Mouse (Mus musculus) liver, embryonic 13.5 days (tissue): ENCODE measurements around the gene Sin3b. TPM values are rescaled to one million over a fixed set of nuclear protein-coding genes. Genes with fewer than 3 reads are reported as not detected.

Experiments used
- ATAC-seq: fragments of 200-750 bp; cut with Nextera tagmentation; 2 replicates; pipeline ENCODE4 v1.8.0; 2017; ENCODE audit warnings: low read depth, mild to moderate bottlenecking, moderate number of reproducible peaks, moderate library complexity
- DNase-seq: peaks from one replicate; pipeline ENCODE4 v3.0.0; 2022
- H3K27ac ChIP-seq: fragments of 300-500 bp; sonication (generic); 2 replicates; pipeline ENCODE4 v1.5.1; 2015; ENCODE audit warnings: moderate library complexity, mild to moderate bottlenecking, inconsistent platforms
- H3K27me3 ChIP-seq: fragments of 300-500 bp; sonication (generic); 2 replicates; pipeline ENCODE4 v1.6.1; 2015; ENCODE audit warnings: mild to moderate bottlenecking, inconsistent platforms
- H3K36me3 ChIP-seq: fragments of 300-500 bp; sonication (generic); 2 replicates; pipeline ENCODE4 v1.6.1; 2015; ENCODE audit warnings: mild to moderate bottlenecking, inconsistent platforms
- H3K4me1 ChIP-seq: fragments of 300-500 bp; sonication (generic); replicated peaks from 2 replicates; pipeline ENCODE4 v1.6.1; 2015; ENCODE audit warnings: inconsistent platforms
- H3K4me2 ChIP-seq: fragments of 300-500 bp; sonication (generic); 2 replicates; pipeline ENCODE4 v1.6.1; 2015; ENCODE audit warnings: inconsistent platforms, mild to moderate bottlenecking, moderate library complexity
- H3K4me3 ChIP-seq: fragments of 300-500 bp; sonication (generic); replicated peaks from 2 replicates; pipeline ENCODE4 v1.5.1; 2015; ENCODE audit warnings: mild to moderate bottlenecking, inconsistent platforms
- H3K9ac ChIP-seq: fragments of 300-500 bp; sonication (generic); 2 replicates; pipeline ENCODE4 v1.6.1; 2015; ENCODE audit warnings: mild to moderate bottlenecking, inconsistent platforms
- H3K9me3 ChIP-seq: fragments of 300-500 bp; sonication (generic); replicated peaks from 2 replicates; pipeline ENCODE4 v1.6.1; 2016; ENCODE audit warnings: inconsistent platforms
- WGBS: fragments of 180-500 bp; shearing (Covaris S2); methylation state at CpG from one replicate; pipeline ENCODE4 v1.1.7; 2015; ENCODE audit not compliant: insufficient replicate concordance; 5-methylcytosine and 5-hydroxymethylcytosine counted together
- polyA plus RNA-seq: library from polyadenylated mRNA; unstranded; fragments of >200 nt; fragmentation: Nextera tagmentation; extraction: Ambion mirVana; gene quantifications from 2 replicates; pipeline ENCODE4 v1.2.1, GENCODE M21; 2015

Gene Sin3b
- polyA plus RNA-seq, 1 experiment from 2014 or later, result 68.0 TPM

DNA sequence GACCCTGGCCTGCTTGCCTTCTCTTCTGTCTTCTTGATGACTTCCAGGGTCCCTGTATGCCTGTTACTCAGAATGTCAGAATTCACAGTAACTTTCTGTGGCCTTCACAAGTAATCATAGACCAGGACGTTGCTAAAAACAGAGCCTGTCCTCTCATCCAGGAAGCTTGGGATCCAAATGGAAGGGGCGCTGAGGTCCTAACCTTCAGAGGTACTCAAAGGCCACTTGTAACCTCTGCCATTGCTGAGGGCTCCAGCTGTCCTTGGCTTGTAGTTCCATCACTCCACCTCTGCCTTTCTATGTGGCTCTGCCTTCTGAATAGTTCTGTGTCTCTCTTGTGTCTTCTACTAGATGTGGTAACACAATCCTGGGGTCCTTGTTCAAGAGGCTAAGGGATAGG, 30.7 kb downstream of the Sin3b start:
- H3K4me2 ChIP-seq, result no peak overlapping the region
- no peak overlapping the region for H3K27ac ChIP-seq
- no peaks in the 10 kb centered on the region for H3K4me1 ChIP-seq
- H3K27me3 ChIP-seq, result no peaks in the 10 kb centered on the region
- 72% methylated on average over 2 of the region's 2 CpGs for WGBS
- H3K4me3 ChIP-seq, result no peak overlapping the region
- ATAC-seq (no peak), DNase-seq (no peak)
- no peaks in the 10 kb centered on the region for H3K9me3 ChIP-seq
- peaks cover 91% of the 10 kb centered on the region for H3K36me3 ChIP-seq
- H3K9ac ChIP-seq, result no peak overlapping the region

DNA sequence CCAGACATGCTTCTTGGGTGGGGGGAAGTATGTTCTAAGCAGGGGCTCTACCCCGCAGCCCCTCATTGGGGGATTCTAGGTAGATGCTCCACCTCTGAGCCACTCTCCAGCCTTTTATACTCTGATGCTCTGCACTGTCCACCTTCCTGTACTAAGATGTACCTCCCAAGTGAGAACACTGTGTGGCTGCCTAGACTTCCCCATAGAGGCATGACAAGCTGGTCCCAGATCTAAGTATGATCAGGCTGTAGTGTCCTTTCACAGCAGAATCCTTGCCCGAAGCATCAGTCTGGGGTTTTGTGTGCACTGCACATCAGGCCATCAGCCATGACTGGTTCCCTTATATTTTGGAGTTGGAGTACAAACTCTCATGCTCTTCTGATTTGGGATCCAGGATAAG, 32.9 kb downstream of the Sin3b start:
- Histone ChIP-seq H3K4me2 (no peak overlapping the region), H3K9ac (no peak overlapping the region), H3K4me1 (no peaks in the 10 kb centered on the region), H3K36me3 (peaks cover 70% of the 10 kb centered on the region), H3K27me3 (no peaks in the 10 kb centered on the region), H3K4me3 (no peak overlapping the region), H3K27ac (no peak overlapping the region), H3K9me3 (no peaks in the 10 kb centered on the region)
- DNase-seq (no peak), ATAC-seq (no peak)
- WGBS, result 84% methylated on average over 2 of the region's 2 CpGs

DNA sequence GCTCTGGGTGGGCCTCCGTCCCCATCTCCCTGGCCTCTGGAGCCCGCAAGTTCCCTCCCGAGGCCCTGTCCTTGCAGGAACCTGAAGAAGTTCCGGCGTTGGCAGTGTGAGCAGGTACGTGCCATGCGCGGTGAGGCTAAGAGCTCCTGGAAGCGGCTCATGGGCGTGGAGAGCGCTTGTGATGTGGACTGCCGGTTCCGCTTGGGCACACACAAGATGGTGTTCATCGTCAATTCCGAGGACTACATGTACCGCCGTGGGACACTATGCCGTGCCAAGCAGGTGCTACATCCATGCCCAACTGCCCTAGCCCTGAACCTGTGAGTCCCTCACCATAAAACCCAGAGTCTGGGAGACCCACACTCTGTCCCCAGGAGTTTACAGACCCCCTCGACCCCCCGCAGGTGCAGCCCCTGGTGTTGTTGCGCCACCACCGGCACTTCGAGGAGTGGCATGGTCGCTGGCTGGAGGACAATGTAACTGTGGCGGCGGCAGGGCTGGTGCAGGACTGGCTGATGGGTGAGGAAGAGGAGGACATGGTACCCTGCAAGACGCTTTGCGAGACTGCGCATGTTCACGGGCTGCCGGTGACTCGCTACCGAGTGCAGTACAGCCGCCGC, 33.8 kb downstream of the Sin3b start:
- Histone ChIP-seq H3K9ac (no peak overlapping the region), H3K36me3 (peaks cover 62% of the 10 kb centered on the region), H3K4me2 (no peak overlapping the region), H3K27ac (no peak overlapping the region), H3K9me3 (no peaks in the 10 kb centered on the region), H3K4me3 (no peak overlapping the region), H3K27me3 (no peaks in the 10 kb centered on the region), H3K4me1 (no peaks in the 10 kb centered on the region)
- WGBS, result 91% methylated on average over 35 of the region's 35 CpGs
- ATAC-seq (no peak), DNase-seq (no peak)

DNA sequence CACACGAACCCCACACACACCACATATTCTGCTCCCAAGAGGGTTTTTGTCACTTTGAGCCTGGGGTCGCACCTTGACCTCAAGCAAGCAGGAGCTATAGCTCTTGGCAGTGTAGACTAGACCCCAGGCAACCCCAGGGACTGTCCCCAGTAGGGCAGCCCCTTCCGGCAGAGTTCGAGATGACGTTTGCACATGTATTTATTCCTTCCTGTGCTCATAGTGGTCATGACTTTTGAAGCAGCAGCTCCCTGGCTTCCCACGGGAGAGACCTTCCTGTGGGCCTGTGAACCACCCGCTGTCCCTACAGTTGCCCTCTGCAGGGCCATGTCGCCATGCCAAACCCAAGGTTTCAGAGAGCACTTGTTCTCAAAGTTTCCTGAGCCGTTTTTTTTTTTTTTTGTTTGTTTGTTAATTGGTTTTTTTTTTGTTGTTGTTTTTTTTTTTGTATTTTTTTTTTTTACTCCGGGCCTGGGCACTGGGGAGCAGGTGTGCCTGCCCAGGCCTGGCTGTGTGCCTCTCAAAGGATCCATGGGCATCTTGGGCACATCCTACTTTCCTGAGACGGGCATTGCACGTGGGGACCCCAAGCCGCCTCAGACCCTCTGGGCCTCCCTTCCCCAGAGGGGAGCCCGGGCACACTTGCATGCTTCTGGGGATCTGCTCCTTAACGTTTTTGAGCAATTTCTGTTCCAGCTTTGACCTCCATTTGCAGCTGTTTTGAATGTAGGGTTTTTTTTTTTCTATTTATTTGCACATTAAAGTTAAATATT, 34.5 kb downstream of the Sin3b start:
- H3K27me3 ChIP-seq, result no peaks in the 10 kb centered on the region
- peaks cover 55% of the 10 kb centered on the region for H3K36me3 ChIP-seq
- DNase-seq (no peak), ATAC-seq (no peak)
- no peak overlapping the region for H3K27ac ChIP-seq
- H3K4me3 ChIP-seq, result no peak overlapping the region
- no peak overlapping the region for H3K4me2 ChIP-seq
- 79% methylated on average over 15 of the region's 15 CpGs for WGBS
- H3K9ac ChIP-seq, result no peak overlapping the region
- no peaks in the 10 kb centered on the region for H3K9me3 ChIP-seq
- H3K4me1 ChIP-seq, result no peaks in the 10 kb centered on the region

DNA sequence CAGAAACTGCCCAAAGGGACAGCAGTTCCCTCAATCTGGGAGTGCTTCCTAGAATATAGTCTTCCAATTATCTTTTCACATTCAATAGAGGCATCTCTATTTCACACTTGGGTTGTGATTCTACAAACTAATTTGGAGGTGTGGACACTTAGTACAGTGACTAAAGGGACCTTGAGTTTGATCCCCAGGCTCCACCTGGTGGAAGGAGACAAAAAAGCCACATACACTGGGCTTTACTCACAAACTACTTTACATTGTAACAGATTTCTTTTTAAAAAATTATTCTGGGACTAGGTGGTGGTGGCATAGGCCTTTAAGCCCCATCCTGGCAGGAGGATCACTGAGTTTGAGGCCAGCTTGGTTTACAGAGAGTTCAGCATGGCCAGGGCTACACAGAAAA, 35.2 kb downstream of the Sin3b start:
- Histone ChIP-seq H3K4me3 (no peak overlapping the region), H3K27me3 (no peaks in the 10 kb centered on the region), H3K4me1 (no peaks in the 10 kb centered on the region), H3K9me3 (no peaks in the 10 kb centered on the region), H3K27ac (no peak overlapping the region), H3K9ac (no peak overlapping the region), H3K36me3 (peaks cover 48% of the 10 kb centered on the region), H3K4me2 (no peak overlapping the region)
- DNase-seq (no peak), ATAC-seq (no peak)

DNA sequence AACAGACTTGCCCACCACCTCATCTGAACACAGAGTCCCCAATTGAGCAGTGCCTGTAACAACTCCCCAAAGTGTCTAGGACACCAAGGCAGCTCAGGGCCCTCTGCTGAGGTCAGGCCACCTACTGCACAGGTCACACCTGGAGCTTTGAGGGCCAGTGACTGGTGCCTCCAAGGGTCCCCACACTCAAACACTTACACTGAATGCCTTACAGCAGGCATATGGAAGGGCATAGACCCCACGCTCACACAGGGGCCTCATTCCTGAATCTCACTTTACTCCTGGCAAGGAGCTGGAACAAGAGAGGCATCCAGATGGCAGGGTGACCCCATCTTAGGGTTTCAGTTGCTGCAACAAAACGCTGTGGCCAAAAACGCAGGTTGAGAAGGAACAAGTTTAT, 37.1 kb downstream of the Sin3b start:
- Histone ChIP-seq H3K4me1 (no peaks in the 10 kb centered on the region), H3K27me3 (no peaks in the 10 kb centered on the region), H3K9ac (no peak overlapping the region), H3K4me3 (no peak overlapping the region), H3K27ac (no peak overlapping the region), H3K4me2 (no peak overlapping the region), H3K9me3 (no peaks in the 10 kb centered on the region), H3K36me3 (peaks cover 36% of the 10 kb centered on the region)
- DNase-seq, result no peak
- ATAC-seq, result no peak
- WGBS, result 64% methylated on average over 3 of the region's 3 CpGs

DNA sequence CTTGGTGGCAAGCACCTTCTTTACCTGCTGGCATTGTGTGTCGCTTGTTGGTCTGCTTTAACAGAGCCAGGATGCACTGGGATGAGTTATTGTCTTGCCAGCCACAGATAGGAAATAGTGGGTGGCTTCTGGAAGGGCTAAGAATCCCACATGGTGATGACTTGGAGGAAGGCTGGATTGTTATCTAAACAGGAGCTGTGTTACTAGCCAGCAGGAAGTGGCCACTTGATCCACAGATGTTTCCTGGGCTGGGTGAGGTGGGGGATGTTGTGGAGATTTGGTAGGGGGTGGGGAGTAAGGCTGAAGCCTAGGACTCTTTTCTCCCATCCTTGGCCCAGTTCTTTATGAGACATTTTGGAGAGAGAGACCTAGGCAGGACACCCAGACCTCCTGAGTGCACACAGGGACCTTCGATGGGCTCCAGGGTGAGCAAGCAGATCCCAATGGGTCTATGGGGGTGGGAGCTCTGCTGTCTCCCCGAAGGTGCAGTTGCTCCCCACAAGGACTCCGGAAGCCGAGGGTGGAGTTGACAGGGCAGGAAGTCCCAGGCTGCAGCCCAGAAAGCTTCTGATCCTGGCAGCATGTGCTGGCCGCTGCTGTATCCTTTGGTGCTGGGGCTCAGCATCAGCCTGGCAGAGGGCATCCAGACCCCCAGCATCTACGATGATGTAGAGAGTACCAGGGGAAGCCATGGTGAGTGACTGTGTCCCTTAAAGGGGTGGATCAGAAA, 38.4 kb downstream of the Sin3b start, which contains the start of gene F2rl3:
F2rl3 (plus strand) TSS at position 559 of the 730 bp plus-strand sequence.
- peak within 1 kb of the TSS; percentile 10 for H3K4me3 ChIP-seq
- peak within 1 kb of the TSS; percentile 17 for H3K4me2 ChIP-seq
- H3K36me3 ChIP-seq, result peaks cover 24% of the 10 kb centered on the region
- no peaks in the 10 kb centered on the region for H3K4me1 ChIP-seq
- DNase-seq, result no peak
- peak within 1 kb of the TSS; percentile 57 for H3K27ac ChIP-seq
- no peaks in the 10 kb centered on the region for H3K27me3 ChIP-seq
- H3K9ac ChIP-seq, result no peak within 1 kb of the TSS
- H3K9me3 ChIP-seq, result no peaks in the 10 kb centered on the region
- ATAC-seq, result peak; percentile 36; the same call in 1 of the 2 replicates
- 11% methylated on average over 7 of the region's 7 CpGs for WGBS

DNA sequence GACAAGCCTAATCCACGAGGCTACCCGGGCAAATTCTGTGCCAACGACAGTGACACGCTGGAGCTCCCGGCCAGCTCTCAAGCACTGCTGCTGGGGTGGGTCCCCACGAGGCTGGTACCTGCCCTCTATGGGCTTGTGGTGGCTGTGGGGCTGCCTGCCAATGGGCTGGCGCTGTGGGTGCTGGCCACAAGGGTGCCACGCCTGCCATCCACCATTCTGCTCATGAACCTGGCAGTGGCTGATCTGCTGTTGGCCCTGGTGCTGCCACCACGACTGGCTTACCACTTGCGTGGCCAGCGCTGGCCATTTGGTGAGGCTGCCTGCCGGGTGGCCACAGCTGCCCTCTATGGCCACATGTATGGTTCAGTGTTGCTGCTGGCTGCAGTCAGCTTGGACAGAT, 39.2 kb downstream of the Sin3b start:
- Histone ChIP-seq H3K9ac (no peak overlapping the region), H3K36me3 (peaks cover 15% of the 10 kb centered on the region), H3K4me1 (no peaks in the 10 kb centered on the region), H3K4me3 (peak overlapping the region; percentile 10), H3K27ac (peak overlapping the region; percentile 57; the same call in 1 of the 2 replicates), H3K27me3 (no peaks in the 10 kb centered on the region), H3K9me3 (no peaks in the 10 kb centered on the region), H3K4me2 (peak overlapping the region; percentile 17)
- ATAC-seq (no peak), DNase-seq (no peak)
- WGBS, result 62% methylated on average over 12 of the region's 12 CpGs

DNA sequence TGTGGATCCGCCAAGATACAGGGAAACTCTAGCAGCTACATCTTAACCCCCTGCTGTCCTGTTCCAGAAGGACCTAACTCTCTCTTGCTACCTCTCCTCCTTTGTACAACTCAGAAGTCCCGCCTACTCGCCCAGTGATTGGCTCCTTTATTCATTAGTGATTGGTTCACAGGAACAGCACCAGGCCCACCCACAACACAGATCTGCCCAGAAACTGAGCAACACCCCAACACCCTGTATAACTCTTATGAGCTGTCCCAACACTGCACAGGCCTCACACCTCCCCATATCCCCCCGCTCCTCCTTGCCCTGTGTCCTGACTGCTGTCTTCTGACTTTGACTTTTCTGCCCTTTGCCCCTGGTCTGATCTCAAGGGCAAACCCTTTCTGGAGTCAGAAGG, 42.6 kb downstream of the Sin3b start:
- no peak overlapping the region for H3K4me3 ChIP-seq
- H3K27ac ChIP-seq, result no peak overlapping the region
- H3K9ac ChIP-seq, result no peak overlapping the region
- H3K4me2 ChIP-seq, result no peak overlapping the region
- DNase-seq (no peak), ATAC-seq (peak; percentile 60; the same call in 1 of the 2 replicates)
- H3K27me3 ChIP-seq, result no peaks in the 10 kb centered on the region
- no peaks in the 10 kb centered on the region for H3K4me1 ChIP-seq
- 67% methylated on average over 4 of the region's 4 CpGs for WGBS
- H3K9me3 ChIP-seq, result no peaks in the 10 kb centered on the region
- no peaks in the 10 kb centered on the region for H3K36me3 ChIP-seq

DNA sequence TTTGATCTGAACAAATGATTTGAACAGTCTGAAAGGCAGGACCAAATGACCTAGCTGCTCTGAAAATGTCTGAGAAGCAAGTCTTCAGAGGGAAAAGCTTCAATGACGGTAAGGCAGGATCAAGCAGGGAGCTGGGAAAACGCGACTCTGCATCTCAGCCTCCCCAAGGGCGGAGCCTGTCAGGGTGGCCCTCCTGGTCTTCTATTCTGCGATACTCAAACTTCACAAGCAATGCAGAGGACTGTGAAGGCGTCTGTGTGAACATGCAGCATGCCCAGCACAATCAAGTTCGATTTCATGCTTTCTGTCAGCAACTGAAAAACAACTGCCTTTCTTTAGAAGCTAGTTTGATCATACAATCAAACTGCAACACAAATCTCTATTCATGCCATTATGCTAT, 43.7 kb downstream of the Sin3b start:
- DNase-seq (no peak), ATAC-seq (no peak)
- no peak overlapping the region for H3K4me2 ChIP-seq
- no peaks in the 10 kb centered on the region for H3K36me3 ChIP-seq
- WGBS, result 49% methylated on average over 7 of the region's 7 CpGs
- H3K4me3 ChIP-seq, result no peak overlapping the region
- H3K4me1 ChIP-seq, result no peaks in the 10 kb centered on the region
- no peaks in the 10 kb centered on the region for H3K9me3 ChIP-seq
- no peak overlapping the region for H3K9ac ChIP-seq
- H3K27me3 ChIP-seq, result no peaks in the 10 kb centered on the region
- no peak overlapping the region for H3K27ac ChIP-seq

DNA sequence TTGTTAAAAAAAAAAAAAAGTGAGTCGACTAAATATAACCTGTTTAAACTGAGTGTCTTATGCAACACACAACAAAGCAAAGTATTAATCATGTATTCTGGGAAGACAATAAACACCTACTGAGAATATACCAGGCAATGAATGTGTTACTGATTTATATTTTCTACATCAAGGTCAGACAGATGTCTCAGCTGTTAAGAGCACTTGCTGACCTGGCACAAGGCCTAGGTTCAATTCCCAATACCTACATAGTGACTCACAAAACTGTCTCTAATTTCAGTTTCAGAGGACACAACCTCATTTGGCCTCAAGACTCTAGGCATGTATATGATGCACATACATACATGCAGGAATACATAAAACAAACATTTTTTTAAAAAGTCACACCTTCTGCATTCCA, 54.7 kb downstream of the Sin3b start:
- Histone ChIP-seq H3K4me1 (no peaks in the 10 kb centered on the region), H3K27ac (no peak overlapping the region), H3K36me3 (no peaks in the 10 kb centered on the region), H3K27me3 (no peaks in the 10 kb centered on the region), H3K4me3 (no peak overlapping the region), H3K4me2 (no peak overlapping the region), H3K9me3 (no peaks in the 10 kb centered on the region), H3K9ac (no peak overlapping the region)
- DNase-seq (no peak), ATAC-seq (no peak)
- 71% methylated on average over 1 of the region's 1 CpGs for WGBS
